Mouse (Mus musculus) cerebellum, adult 9-10 months (tissue): ENCODE measurements around the gene Hist1h3f.

Experiments
- DNase-seq: peaks from one replicate; pipeline ENCODE4 v3.0.0; 2022

Gene Hist1h3f

DNA sequence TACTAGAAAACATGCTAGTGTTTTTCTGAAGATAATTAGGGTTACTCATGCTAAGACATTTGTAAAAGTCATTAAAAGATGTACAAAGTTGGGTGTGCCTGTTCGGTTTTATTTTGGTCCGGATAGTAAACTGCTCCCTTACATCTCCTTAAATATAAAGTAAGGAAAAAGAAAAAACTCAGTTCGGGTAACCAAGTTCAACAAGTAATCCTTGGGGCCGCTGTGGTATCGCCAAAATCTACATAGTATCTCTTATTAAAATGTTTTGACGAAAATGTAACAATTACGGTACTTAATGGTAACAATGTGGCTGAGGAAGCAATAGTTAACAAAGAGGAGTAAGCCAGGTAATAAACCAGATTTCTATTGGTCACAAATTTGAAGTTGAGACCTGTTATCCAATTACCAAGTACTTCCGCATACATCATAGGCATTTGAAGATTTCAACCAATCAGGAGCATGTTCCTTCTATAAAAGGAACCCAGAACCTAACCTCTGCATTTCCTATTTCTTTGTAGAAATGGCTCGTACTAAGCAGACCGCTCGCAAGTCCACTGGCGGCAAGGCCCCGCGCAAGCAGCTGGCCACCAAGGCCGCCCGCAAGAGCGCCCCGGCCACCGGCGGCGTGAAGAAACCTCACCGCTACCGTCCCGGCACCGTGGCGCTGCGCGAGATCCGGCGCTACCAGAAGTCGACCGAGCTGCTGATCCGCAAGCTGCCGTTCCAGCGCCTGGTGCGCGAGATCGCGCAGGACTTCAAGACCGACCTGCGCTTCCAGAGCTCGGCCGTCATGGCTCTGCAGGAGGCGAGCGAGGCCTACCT, at the start of gene Hist1h3f:
Hist1h3f (plus strand) TSS at position 88 of the 822 bp plus-strand sequence.
- DNase-seq: peak; percentile 97

- DNase-seq: no peak
These were observed 48.3 kb upstream of the Hist1h3f start for GRCm38 (mm10) chr13:23495526-23495925.

DNA sequence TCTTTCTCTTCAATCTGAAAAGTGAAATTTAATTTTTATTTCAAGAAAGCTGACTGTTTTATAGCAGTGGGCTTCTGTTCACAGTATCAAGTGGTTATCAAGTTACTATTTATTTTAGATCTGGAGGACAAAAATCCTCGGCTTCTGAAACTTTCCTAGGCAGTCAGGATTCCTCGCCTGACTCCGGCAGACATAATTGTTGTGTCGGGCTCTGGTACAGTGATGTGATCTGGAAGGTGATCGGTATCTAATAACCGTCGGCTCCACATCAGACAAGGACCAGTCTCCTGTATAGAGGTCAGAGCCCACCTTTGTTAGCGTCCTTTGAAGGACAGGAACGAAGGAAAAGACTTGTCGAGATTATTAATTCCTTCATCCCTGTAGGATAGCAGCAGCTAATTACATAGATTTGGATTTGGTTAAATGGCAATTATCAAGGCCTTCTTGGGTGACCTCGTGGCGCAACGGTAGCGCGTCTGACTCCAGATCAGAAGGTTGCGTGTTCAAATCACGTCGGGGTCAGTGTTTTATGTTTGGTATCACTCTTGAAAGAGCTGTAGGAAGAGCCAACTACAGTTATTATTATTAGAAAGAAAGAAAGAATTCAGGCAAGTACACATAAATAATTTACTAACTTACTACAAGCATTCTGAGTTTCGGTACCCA, 46.1 kb upstream of the Hist1h3f start:
- DNase-seq: peak; percentile 16

GRCm38 (mm10) chr13:23498653-23499052, 45.2 kb upstream of the Hist1h3f start:
- DNase-seq: no peak

GRCm38 (mm10) chr13:23499943-23500342, 43.9 kb upstream of the Hist1h3f start:
- DNase-seq: no peak

GRCm38 (mm10) chr13:23500424-23501200, 43.2 kb upstream of the Hist1h3f start:
- peak; percentile 41 for DNase-seq

DNA sequence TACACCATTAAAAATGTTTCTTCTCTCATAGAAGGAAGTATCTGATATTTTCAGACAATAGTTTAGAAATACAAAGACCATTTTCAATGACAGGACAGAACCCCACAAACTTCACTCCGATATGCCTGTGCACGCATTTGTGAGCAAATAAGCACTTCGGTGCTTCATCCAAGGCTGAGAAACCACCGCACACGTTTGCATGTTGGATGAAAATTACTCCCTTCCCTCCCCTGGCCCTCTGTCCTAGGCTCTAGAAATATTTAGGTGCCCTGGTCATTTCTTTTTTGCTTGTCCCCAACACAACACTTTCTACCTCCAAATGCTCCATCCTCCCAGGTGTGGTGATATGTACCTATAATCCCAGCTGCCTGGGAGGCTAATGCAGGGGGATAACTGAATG, 42.3 kb upstream of the Hist1h3f start:
- DNase-seq: no peak

- no peak for DNase-seq
These were observed 41.8 kb upstream of the Hist1h3f start for GRCm38 (mm10) chr13:23502031-23502567.

GRCm38 (mm10) chr13:23502916-23503315, 40.9 kb upstream of the Hist1h3f start:
- no peak for DNase-seq

GRCm38 (mm10) chr13:23503797-23504196, 40.1 kb upstream of the Hist1h3f start:
- peak; percentile 46 for DNase-seq

- DNase-seq: no peak
These were observed 38.0 kb upstream of the Hist1h3f start for GRCm38 (mm10) chr13:23505662-23506345.

- DNase-seq: peak; percentile 18
These were observed 37.5 kb upstream of the Hist1h3f start for GRCm38 (mm10) chr13:23506351-23506750.

DNA sequence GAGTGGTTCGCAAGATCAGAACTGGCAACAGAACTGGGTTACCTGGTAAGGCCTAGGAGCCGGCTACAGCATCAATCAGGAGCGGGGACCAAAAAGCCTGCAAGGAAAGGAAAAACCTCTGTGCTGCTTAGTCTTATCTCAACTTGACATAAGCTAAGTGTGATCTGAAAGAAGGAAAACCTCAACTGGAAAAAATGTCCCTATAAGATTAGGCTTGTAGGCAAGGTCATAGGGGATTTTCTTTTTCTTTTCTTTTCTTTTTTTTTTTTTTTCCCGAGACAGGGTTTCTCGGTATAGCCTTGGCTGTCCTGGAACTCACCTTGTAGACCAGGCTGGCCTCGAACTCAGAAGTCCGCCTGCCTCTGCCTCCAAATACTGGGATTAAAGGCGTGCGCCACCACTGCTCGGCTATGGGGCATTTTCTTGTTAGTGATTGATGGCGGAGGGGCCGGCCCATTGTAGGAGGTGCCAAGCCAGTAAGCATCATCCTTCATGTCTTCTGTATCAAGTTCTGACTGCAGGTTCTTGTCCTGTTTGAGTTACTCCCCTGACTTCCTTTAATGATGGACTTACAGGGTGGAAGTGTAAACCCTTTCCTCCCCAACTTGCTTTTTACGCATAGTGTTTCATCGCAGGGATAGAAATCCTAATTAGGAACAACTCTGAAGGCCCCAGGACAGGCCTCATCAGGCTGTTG, 36.9 kb upstream of the Hist1h3f start:
- no peak for DNase-seq

GRCm38 (mm10) chr13:23510127-23510526, 33.7 kb upstream of the Hist1h3f start:
- no peak for DNase-seq

GRCm38 (mm10) chr13:23513517-23513916, 30.3 kb upstream of the Hist1h3f start:
- DNase-seq: no peak

DNA sequence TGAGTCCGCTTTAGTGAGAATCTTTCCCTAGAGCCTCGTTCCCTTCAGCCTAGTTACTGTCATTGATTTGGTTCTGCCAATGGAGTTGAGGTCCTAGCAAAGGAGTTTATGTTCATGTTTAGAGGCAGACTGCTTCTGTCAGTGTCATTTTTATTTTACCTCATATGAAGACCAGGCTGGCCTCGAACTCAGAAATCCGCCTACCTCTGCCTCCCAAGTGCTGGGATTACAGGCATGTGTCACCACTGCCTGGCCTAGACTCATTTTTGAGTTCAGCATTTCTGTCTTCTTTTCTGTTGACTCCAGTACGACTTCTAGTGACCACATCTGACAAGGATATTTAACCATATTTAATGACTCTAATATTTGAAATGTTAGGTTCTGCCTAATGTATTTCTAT, 28.6 kb upstream of the Hist1h3f start:
- DNase-seq: peak; percentile 9

GRCm38 (mm10) chr13:23515826-23516620, 27.8 kb upstream of the Hist1h3f start:
- peak; percentile 23 for DNase-seq

- DNase-seq: peak; percentile 85
These were observed 26.8 kb upstream of the Hist1h3f start for GRCm38 (mm10) chr13:23516822-23517602.

- DNase-seq: peak; percentile 95
These were observed 26.1 kb upstream of the Hist1h3f start for GRCm38 (mm10) chr13:23517603-23518294.

GRCm38 (mm10) chr13:23518295-23518603, 25.6 kb upstream of the Hist1h3f start:
- DNase-seq: no peak
